22 mouse cellular contexts compared by ENCODE assay signal in the genomic region with DNA sequence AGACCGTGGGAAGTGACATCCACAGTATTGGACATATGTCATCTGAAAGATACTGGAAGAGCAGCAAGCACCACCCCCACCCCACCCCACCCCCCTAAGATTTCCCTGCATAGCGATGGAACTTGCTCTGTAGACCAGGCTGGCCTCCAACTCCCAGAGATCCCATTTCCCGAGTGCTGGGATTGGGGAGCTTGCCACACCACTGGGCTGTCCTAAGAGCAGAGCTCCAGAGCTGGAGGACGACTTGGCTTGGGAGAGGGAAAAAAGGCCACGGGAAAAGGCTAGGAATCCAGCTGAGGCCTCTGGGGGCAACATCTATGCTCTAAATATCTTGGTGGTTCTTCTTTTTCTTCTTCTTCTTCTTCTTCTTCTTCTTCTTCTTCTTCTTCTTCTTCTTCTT. TPM values are rescaled to one million over a fixed set of nuclear protein-coding genes. Genes with fewer than 3 reads are reported as not detected.
"Had no signal": no experiment of that assay in that cellular context is flagged by ENCODE, and none has a peak within 500 bp of the region (broad histone marks: within the 10 kb centered on the region; RNA-seq: fewer than 3 reads in every experiment).

No protein-coding gene starts in this region.

- DNase-seq: cerebellum, adult 8-10 months; cerebellum, adult 9-10 months; cerebellum, adult 9-11 months; cerebellum, postnatal 10 days; cerebellum, postnatal 14 days; cerebellum, postnatal 25 days; cerebellum, postnatal 36 days; embryo, embryonic 11 days; forebrain, postnatal 0 days; gastrocnemius, adult 2 months; gastrocnemius, postnatal 10 days; gastrocnemius, postnatal 14 days; gastrocnemius, postnatal 25 days; gastrocnemius, postnatal 36 days; heart, adult 18-20 months; heart, adult 2 months had no signal

RNA-seq across cellular contexts. Expression of a gene that starts 22.4 kb away (rescaled TPM):
- total RNA-seq: common myeloid progenitor, adult 5-6 weeks; gastrocnemius, adult 18-20 months; gastrocnemius, adult 2 months; gastrocnemius, adult 8-10 months; gastrocnemius, postnatal 10 days; gastrocnemius, postnatal 14 days; gastrocnemius, postnatal 25 days; gastrocnemius, postnatal 36 days; gastrocnemius, postnatal 4 days; heart, adult 18-20 months; heart, adult 8-10 months had no signal

RNA-seq across cellular contexts. Expression of a gene that starts 22.8 kb away (rescaled TPM):
- total RNA-seq: common myeloid progenitor, adult 5-6 weeks; gastrocnemius, adult 18-20 months; gastrocnemius, postnatal 10 days; gastrocnemius, postnatal 14 days; gastrocnemius, postnatal 25 days; granulocyte monocyte progenitor cell, adult 5-6 weeks; heart, adult 18-20 months; heart, adult 2 months; heart, adult 8-10 months had no signal

RNA-seq across cellular contexts. Expression of a gene that starts 28.1 kb away (rescaled TPM):
- total RNA-seq: forebrain, postnatal 0 days; gastrocnemius, adult 2 months had no signal
